Mouse (Mus musculus): ENCODE data around the gene Rad23a. TPM values are rescaled to one million over a fixed set of nuclear protein-coding genes. Genes with fewer than 3 reads are reported as not detected.

The Rad23a gene
- polyA plus RNA-seq, 1 experiment from 2014 or later = 110 TPM

DNA sequence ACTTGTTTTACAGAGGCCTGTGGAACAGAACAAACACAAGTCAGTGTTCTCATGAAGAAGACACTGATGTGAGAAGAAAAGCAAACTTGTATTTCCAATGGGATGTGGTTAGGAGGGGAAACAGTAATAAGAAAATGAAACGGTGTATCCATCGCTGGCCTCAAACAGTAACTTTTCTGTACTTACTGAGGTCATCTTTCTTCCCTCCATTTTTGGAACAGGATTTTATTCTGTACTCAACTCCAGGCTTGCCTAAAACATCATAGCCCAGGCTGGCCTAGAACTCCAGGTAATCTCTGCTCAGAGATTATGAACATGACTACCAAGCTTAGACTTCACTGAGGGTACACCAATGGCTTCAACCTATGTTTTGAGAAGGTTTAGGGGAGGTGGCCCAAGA, 1.1 kb downstream of the Rad23a start:
- WGBS = 81% methylated on average over 2 of the region's 2 CpGs
- H3K9me3 ChIP-seq (replicated peaks) = no peaks in the 10 kb centered on the region
- peaks cover 55% of the 10 kb centered on the region for H3K4me1 ChIP-seq
- peak overlapping the region; percentile 86 for H3K4me3 ChIP-seq (replicated peaks)
- peak overlapping the region; percentile 92; the same call in 1 of the 2 replicates for H3K27ac ChIP-seq (replicated peaks)
- peak overlapping the region; percentile 64 for H3K4me2 ChIP-seq (replicated peaks)
- H3K27me3 ChIP-seq = no peaks in the 10 kb centered on the region
- H3K9ac ChIP-seq = peak overlapping the region; percentile 89; the same call in 1 of the 2 replicates
- peaks cover 74% of the 10 kb centered on the region for H3K36me3 ChIP-seq
- ATAC-seq (ENCODE audit: insufficient number of reproducible peaks, low FRiP score, low TSS enrichment, low read depth) = no peak

DNA sequence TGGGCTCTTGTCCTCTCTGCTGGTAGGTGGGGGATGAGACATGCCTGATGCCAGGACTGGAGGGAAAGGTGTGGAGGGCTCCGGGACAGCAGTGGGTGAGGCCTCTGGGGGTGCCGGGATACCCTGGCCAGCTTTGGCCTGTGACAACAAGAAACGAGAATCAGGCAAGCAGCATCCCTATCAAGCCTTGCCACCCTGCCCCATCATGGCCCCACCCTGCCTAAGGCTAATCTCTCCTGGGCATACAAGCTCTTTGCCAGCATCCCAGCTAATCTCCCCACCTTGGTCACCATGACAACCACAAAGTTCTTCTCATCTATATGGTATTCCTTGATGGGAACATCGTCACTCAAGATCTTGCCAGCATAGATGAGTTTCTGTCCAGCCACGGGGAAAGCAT, 2.0 kb downstream of the Rad23a start:
- no peak for ATAC-seq (ENCODE audit: insufficient number of reproducible peaks, low FRiP score, low TSS enrichment, low read depth)
- Histone ChIP-seq H3K27ac (replicated peaks) (no peak overlapping the region), H3K9ac (no peak overlapping the region), H3K27me3 (no peaks in the 10 kb centered on the region), H3K4me3 (replicated peaks) (no peak overlapping the region), H3K9me3 (replicated peaks) (no peaks in the 10 kb centered on the region), H3K4me2 (replicated peaks) (no peak overlapping the region), H3K4me1 (peaks cover 55% of the 10 kb centered on the region), H3K36me3 (peaks cover 74% of the 10 kb centered on the region)
- 87% methylated on average over 5 of the region's 5 CpGs for WGBS

DNA sequence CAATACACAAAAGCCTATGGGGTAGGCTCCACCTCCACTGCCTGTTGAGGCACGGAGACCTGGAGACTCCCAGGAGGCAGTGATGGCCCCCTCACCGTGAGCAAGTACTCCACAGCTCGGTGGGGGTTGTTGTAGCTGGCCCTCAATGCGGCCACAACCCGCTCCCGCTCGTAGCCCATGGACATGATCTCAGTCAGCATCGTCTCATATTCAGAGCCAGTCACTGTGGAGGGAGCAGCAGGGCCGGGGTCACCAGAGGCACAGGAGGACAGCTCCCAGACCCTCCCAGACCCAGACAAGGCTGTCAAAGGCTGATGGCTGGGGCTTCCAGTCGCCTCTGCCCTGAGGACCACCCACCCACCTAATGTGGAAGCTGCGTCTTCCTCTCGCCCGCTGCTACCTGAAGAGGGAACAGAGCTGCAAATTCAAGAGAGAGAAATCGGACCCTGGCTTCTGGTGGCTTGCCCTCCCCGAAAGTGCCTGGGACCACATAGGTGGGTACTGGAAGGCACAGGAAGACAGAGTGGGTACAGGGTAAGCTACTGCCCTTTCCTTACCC, 2.5 kb downstream of the Rad23a start:
- no peak for ATAC-seq (ENCODE audit: insufficient number of reproducible peaks, low FRiP score, low TSS enrichment, low read depth)
- no peak overlapping the region for H3K4me3 ChIP-seq (replicated peaks)
- WGBS = 75% methylated on average over 15 of the region's 15 CpGs
- H3K9ac ChIP-seq = no peak overlapping the region
- H3K36me3 ChIP-seq = peaks cover 69% of the 10 kb centered on the region
- H3K27ac ChIP-seq (replicated peaks) = peak overlapping the region; percentile 35; the same call in 1 of the 2 replicates
- no peak overlapping the region for H3K4me2 ChIP-seq (replicated peaks)
- no peaks in the 10 kb centered on the region for H3K9me3 ChIP-seq (replicated peaks)
- H3K27me3 ChIP-seq = no peaks in the 10 kb centered on the region
- H3K4me1 ChIP-seq = peaks cover 55% of the 10 kb centered on the region

- ATAC-seq (ENCODE audit: insufficient number of reproducible peaks, low FRiP score, low TSS enrichment, low read depth) = 0 out of 2 replicates have a peak, but pooled peaks have one; percentile 6
- Histone ChIP-seq H3K9me3 (replicated peaks) (no peaks in the 10 kb centered on the region), H3K27ac (replicated peaks) (peak overlapping the region; percentile 35), H3K36me3 (peaks cover 63% of the 10 kb centered on the region), H3K9ac (no peak overlapping the region), H3K27me3 (no peaks in the 10 kb centered on the region), H3K4me3 (replicated peaks) (no peak overlapping the region), H3K4me1 (peaks cover 52% of the 10 kb centered on the region), H3K4me2 (replicated peaks) (no peak overlapping the region)
- 40% methylated on average over 8 of the region's 8 CpGs for WGBS
Measured at GRCm38 (mm10) chr8:84837149-84837911, 3.1 kb downstream of the Rad23a start.

GRCm38 (mm10) chr8:84834866-84835855, 5.3 kb downstream of the Rad23a start:
- H3K36me3 ChIP-seq = peaks cover 50% of the 10 kb centered on the region
- peak overlapping the region; percentile 58; the same call in 1 of the 2 replicates for H3K27ac ChIP-seq (replicated peaks)
- H3K9me3 ChIP-seq (replicated peaks) = no peaks in the 10 kb centered on the region
- no peaks in the 10 kb centered on the region for H3K27me3 ChIP-seq
- no peak for ATAC-seq (ENCODE audit: insufficient number of reproducible peaks, low FRiP score, low TSS enrichment, low read depth)
- no peak overlapping the region for H3K4me3 ChIP-seq (replicated peaks)
- whole genome bisulfite sequencing = 64% methylated on average over 10 of the region's 10 CpGs
- H3K4me1 ChIP-seq = peaks cover 56% of the 10 kb centered on the region
- no peak overlapping the region for H3K4me2 ChIP-seq (replicated peaks)
- no peak overlapping the region for H3K9ac ChIP-seq

DNA sequence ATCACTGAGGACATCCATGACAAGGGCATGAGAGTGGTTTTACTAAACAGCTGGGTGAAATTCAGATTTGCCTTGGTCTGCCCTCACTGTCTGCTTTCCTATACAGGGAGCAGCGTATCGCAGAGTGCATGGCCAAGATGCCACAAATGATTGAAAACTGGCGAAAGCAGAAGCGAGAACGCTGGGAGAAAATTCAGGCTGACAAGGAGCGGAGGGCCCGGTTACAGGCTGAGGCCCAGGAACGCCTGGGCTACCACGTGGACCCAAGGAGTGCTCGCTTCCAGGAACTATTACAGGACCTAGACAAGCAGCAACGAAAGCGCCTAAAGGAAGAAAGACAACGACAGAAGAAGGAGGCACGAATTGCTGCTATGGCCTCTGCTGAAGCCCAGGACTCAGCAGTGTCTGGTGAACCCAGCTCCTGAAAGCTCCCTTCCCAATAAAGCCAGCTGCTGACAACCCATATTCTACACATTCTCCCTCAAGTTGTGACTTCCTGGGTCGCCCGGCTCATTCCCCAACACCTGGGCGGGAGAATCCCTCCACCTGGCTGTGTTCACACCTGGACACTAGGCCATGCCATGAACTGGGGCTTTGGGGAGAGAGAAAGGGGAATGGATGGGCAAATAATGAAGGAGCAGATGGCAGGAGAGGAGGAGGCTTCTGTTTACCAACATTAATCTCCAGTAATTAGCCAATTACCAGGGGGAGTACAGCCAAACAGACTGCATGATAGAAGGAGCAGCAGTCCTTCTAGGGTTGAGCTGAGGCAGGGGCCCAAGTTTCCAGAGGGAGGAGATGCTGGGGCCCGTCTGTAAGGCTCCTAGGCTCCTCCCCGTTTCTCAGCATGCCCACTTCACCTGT, 6.2 kb downstream of the Rad23a start:
- 84% methylated on average over 19 of the region's 19 CpGs for WGBS
- H3K4me1 ChIP-seq = peaks cover 50% of the 10 kb centered on the region
- H3K36me3 ChIP-seq = peaks cover 50% of the 10 kb centered on the region
- H3K9ac ChIP-seq = no peak overlapping the region
- no peaks in the 10 kb centered on the region for H3K27me3 ChIP-seq
- H3K4me3 ChIP-seq (replicated peaks) = no peak overlapping the region
- no peak overlapping the region for H3K4me2 ChIP-seq (replicated peaks)
- no peaks in the 10 kb centered on the region for H3K9me3 ChIP-seq (replicated peaks)
- peak overlapping the region; percentile 58; the same call in 1 of the 2 replicates for H3K27ac ChIP-seq (replicated peaks)
- no peak for ATAC-seq (ENCODE audit: insufficient number of reproducible peaks, low FRiP score, low TSS enrichment, low read depth)

DNA sequence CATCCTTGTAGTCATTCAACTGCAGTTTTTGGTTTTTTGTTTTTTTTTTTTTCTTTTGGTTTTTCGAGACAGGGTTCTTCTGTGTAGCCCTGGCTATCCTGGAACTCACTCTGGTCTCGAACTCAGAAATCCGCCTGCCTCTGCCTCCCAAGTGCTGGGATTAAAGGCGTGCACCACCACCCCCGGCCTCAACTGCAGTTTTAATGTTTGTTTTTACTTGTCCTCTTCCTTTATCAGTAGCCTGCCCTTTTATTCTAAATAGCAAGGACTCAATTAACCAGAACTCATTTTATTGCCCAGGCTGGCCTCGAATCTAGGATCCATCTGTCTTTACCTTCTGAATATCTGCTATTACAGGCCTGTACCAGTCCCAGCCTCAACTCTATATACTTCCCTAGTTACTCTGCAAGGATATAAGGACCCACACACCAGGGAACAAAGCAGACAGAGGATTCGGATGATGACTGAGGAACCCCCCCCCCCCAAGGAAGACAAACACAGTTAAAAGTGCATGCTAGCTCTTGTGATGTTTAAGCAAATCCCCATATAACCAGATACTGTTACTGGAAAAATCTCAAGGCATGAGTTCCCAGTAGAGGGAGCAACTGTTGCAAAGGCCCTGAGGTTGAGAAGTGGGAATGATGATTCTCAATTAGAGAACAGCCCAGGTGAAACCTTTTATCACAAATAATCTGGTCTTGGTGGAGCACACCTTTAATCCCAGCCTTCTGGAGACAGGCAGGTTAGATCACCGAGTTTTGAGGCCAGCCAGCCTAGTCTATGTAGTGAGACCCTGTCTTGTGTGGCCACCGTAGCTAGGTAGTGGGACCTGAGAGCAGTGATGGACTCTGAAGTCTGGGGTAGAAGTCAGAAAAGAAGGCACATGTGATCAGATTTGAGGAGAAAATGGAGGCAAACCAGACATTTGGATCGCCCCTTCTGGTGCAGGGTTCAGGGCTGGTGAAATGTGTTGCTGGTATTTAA, 7.4 kb downstream of the Rad23a start:
- peak overlapping the region; percentile 97 for H3K27ac ChIP-seq (replicated peaks)
- H3K9ac ChIP-seq = peak overlapping the region; percentile 100

DNA sequence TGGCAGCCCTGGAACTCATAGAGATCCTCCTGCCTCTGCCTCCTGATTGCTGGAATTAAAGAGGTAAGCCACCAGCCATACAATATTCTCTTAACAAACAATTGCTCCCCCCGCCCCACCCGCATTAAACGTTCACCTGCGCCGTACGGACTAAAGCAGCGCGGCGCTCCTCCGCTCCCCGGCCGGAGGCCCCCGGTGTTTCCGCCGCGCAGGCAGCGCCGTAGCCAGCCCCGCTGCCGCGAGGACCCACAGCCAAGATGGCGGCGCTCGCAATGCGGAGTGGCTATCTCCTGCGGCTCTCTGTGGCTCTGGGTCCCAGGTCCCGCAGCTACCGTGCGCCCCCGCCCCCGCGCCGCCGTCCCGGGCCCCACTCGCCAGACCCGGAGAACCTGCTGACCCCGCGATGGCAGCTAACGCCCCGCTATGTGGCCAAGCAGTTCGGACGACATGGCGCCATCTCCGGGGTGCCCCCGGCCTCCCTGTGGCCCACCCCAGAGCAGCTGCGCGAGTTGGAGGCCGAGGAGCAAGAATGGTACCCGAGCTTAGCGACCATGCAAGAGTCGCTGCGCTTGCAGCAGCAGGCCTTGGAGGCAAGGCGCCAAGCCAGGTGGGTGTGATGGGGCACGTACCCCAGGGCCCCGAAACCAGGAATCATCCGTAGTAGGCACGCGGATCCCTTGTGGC, 8.3 kb downstream of the Rad23a start:
- Histone ChIP-seq H3K4me3 (replicated peaks) (peak overlapping the region; percentile 95), H3K9ac (peak overlapping the region; percentile 100), H3K36me3 (peaks cover 35% of the 10 kb centered on the region), H3K27ac (replicated peaks) (peak overlapping the region; percentile 97), H3K4me1 (peaks cover 38% of the 10 kb centered on the region), H3K4me2 (replicated peaks) (peak overlapping the region; percentile 54), H3K27me3 (no peaks in the 10 kb centered on the region), H3K9me3 (replicated peaks) (no peaks in the 10 kb centered on the region)
- WGBS = 1% methylated on average over 59 of the region's 59 CpGs
- peak; percentile 77 for ATAC-seq (ENCODE audit: insufficient number of reproducible peaks, low FRiP score, low TSS enrichment, low read depth)

More for the DNA sequence above, 7.4 kb downstream of the Rad23a start:
- no peaks in the 10 kb centered on the region for H3K27me3 ChIP-seq
- H3K9me3 ChIP-seq (replicated peaks) = no peaks in the 10 kb centered on the region
- H3K4me1 ChIP-seq = peaks cover 46% of the 10 kb centered on the region
- peaks cover 43% of the 10 kb centered on the region for H3K36me3 ChIP-seq
- 58% methylated on average over 10 of the region's 10 CpGs for WGBS
- ATAC-seq (ENCODE audit: insufficient number of reproducible peaks, low FRiP score, low TSS enrichment, low read depth) = no peak
- peak overlapping the region; percentile 54 for H3K4me2 ChIP-seq (replicated peaks)
- peak overlapping the region; percentile 95 for H3K4me3 ChIP-seq (replicated peaks)

GRCm38 (mm10) chr8:84831490-84831889, 9.0 kb downstream of the Rad23a start, which contains the start of gene Gadd45gip1:
Gadd45gip1 (plus strand) TSS chr8:84831522.
- H3K4me3 ChIP-seq (replicated peaks) = peak within 1 kb of the TSS; percentile 95
- peak within 1 kb of the TSS; percentile 97 for H3K27ac ChIP-seq (replicated peaks)
- 69% methylated on average over 11 of the region's 11 CpGs for WGBS
- peaks cover 31% of the 10 kb centered on the region for H3K4me1 ChIP-seq
- peaks cover 28% of the 10 kb centered on the region for H3K36me3 ChIP-seq
- peak within 1 kb of the TSS; percentile 100 for H3K9ac ChIP-seq
- H3K4me2 ChIP-seq (replicated peaks) = peak within 1 kb of the TSS; percentile 54
- H3K27me3 ChIP-seq = no peaks in the 10 kb centered on the region
- no peaks in the 10 kb centered on the region for H3K9me3 ChIP-seq (replicated peaks)
- ATAC-seq (ENCODE audit: insufficient number of reproducible peaks, low FRiP score, low TSS enrichment, low read depth) = no peak
